Mouse (Mus musculus) inflammation-experienced regulatory T-cells, adult 6 months (primary cell): ENCODE measurements around the gene Slc43a1. TPM values are rescaled to one million over a fixed set of nuclear protein-coding genes. Genes with fewer than 3 reads are reported as not detected.

Experiments used
- ATAC-seq: one replicate; pipeline ENCODE4 v1.8.0; 2017
- polyA plus RNA-seq, 3 experiments: library from polyadenylated mRNA; unstranded; fragments of 100-300 nt; shearing (Covaris generic); gene quantifications; one replicate each; pipeline ENCODE4 v1.2.1; 2017

Slc43a1 gene
- polyA plus RNA-seq, 3 experiments from 2014 or later: 1.9 to 9.1 (median 5.9) TPM

DNA sequence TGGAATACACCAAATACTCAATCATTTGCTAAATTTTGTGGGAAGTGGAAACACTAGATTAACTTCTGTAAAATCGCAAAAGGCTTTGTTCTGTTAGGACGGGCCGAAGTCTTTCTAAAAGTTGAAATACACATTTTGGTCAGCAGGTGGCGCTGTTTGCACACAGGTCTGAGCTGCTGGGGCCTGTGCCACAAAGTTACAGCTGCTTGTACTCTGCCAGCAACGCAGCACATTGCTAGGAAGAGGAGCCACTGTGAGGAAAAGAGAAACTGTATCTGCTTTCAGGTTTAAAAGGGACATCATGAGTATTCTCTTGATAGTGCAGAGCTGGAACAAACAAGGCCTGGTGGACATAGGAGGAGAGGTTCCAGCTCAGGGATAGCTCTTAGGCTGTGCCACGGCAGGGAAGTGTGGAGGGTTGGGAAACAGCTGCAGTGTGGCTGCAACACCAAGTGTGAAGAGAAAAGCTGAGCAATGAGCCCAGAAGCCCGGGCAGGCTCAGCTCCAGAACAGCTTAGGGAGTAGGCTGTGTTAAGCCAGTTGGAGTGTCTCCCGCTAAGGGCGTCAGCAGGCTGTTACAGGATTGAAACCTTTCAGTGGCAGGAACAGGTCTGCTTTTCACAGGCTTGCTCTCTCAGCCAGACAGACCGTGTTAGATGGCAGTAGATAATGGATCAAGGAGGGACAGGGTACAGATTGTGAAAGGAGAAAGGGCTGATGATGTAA is 6.8 kb upstream of the Slc43a1 start:
- ATAC-seq: peak; percentile 59

DNA sequence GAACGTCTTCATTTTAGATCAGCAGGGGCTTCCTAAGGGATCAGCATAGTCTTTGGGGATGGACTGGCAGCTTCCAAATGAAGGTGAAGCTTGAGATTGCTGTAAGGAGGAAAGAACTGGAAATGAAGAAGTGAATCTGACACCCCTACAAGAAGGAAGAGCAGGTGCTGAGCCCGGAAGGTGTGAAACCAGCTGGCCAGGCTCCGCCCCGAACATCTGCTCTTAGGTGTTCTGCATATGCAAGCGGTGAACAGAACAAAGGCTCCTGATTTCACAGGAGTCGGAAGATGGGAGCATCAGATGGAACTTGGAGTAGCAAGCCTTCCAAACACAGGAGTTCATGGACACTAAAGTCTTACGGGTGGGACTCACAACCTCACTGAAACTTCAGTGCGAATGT is 1.5 kb upstream of the Slc43a1 start:
- ATAC-seq: no peak

DNA sequence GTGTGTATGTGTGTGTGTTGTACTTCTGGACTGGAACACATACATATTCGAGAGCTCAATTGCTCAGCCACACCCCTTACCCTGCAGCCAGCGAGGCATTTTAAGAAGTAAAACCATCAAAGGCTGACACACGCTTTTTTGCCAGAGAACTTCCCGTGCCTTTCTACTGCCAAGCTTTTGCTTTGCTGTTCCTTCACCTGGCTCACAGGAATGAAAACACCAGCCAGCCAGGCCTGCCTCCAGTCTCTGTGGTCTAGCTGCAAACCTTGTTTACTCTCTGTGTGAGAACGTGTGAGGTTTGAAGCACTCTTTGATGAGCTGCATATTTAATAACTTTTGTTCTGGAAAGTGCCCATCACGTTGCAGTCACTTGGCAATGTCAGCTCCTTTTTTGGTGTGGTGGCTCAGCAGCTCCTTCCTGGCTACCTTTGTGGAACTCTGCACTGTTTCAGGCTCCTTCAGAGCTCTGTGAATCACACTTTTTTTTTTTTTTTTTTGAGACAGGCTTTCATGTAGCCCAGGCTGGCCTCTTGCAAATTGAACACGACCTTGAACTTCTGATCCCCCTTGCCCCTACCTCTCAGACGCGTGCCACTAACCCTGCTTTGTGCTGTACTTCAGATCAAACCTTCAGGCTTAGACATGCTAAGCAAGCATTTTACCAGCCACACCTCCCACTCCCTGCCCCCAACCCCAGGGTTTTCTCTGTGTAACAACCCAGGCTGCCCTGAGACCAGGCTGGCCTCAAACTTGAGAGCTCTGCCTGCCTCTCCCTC is 645 bp upstream of the Slc43a1 start:
- ATAC-seq: peak; percentile 59

DNA sequence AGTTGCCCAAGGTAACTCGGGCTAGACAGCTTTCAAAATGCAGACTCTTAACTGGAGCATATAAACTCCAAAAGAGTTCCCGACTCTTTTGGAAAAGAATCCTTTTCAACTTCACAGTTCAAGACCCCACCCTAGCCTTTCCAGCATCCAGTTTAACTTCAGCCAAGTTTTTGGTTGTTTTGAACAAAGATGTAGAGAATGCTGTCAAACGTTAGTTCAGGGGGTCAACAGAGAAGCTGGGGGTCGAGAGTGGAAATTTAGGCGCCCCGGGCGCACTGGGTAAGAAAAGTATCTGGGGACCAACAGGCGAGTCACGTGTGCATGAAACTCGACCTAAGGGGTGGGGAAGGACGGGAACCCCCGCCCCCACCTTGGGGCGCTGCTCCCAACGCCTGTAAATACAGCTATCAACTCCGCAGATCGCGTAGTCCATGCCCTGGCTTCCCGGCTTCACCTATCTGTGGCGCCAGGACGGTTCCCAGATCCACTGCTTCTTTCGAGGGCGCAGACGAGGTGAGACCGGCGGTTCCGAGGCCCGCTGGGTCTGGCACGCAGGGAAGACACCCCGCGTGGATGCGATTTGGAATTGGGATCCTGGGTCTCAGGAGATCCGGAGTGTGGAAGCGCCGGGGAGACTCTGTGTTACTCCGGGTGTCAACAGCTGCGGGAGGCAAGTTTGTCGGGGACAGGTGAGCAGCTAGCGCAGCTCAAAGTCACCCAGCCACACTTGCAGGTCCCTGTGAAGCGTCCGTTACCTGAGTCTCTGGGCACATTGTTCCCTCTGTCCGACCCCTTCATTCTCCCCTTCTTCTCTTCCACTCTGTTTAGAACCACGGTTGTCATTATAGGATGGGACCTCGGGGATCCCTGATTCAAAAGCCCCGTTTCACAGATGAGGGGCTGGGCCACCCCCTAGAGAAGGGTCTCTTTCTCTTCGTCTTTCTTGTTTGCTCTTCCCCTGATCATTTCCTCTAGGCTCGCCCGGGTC is 637 bp downstream of the Slc43a1 start:
- no peak for ATAC-seq

DNA sequence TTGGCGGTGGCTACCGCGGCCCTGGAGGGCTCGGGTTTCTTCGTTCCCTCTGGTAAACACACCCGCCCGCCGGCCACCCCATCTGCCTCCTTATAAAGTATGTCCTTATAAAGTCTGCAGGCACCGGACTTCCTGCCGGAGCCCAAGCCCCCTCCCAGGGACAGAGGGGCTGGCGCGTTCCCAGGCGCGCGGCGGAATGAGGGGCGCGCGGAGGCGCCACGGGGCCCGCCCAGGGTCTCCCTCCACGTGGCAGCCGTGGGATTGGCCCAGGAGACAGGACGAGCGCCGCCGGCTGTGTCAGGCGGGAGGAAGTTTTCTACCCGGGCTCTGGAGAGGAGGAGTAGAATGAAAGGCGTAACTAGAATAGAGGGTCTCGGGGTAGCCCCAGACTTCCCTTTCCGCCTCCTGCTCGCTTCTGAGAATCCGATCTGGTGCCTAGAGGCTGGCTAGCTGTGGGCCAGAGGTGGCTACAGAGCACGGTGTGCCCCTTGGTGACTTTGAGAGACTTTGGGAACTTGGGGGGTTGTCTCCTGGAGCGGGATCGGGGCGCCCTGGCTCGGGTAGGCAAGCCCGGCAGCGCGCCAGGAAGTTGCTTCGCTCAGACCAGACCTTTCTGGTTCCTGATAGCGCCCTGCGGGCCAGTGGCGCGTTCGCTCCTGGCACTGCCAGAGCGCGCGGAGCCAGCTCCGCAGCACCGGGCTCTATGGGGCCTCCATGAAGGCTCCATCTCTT is 1.5 kb downstream of the Slc43a1 start:
- ATAC-seq: peak; percentile 24

- no peak for ATAC-seq
Observed at GRCm38 (mm10) chr2:84840748-84841563, 2.3 kb downstream of the Slc43a1 start.

GRCm38 (mm10) chr2:84841905-84842304 is 3.3 kb downstream of the Slc43a1 start:
- ATAC-seq: no peak

GRCm38 (mm10) chr2:84843654-84844053 is 5.0 kb downstream of the Slc43a1 start:
- no peak for ATAC-seq

DNA sequence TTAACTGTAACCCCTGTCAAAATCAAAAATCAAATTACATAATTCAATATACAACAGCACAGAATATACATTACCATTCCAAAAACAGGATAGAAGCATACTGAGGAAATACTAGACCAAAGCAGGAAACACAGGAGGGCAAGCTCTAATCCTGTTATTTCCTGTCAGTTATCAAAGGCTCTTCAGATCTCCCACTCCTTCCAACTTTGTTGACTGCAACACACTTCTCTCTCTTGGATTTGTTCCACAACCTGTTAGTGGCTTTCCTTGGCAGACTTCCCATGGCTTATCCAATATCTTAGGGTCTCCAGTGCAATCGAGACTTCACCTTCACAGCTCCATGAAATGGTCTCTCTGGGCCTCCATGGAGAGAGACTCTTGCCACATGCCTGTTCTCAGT is 6.6 kb downstream of the Slc43a1 start:
- ATAC-seq: no peak

- no peak for ATAC-seq
Observed at GRCm38 (mm10) chr2:84850407-84851129, 11.9 kb downstream of the Slc43a1 start.

DNA sequence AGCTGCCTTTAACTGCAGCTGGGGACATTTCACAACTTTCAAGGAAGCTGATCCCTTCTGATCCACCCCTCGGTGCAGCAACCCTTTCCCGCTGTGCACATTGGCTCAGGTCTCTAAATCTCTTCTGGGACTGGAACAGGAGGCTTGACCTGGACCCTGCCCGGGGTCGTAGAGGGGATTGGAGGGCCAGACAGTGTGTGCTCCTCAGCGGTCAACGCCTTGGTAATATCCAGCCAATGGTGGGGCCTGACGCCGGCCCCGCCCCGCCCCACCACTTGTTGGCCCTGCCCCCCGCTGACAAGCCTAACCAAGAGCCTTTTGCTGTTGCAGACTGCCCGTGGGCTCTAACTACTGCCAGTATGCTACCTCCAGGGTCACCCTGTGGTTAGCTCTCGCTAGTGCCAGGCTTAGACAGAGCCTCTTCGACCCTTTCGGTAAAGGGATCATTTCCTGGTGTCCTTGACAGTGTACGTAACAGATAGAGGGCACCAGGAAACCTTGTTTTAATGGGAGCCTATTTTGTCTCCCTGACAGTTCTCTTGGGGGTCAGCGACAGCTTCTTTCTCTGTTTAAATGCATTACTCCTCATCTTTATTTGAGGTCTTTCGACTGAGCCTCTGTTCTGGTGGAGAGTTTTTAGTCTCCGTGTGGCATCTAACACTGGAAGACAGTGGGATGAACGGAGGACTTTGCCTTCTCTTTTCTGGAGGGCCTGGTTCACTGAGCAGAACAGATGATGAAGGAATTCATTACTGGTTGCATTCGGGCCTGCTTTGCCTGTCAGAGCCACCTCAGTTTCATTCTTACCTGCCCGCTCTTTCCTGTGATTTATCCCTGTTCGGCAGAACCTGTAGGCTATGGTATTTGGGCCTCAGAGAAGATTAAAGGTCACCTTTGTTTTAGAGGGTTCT is 12.7 kb downstream of the Slc43a1 start:
- no peak for ATAC-seq

DNA sequence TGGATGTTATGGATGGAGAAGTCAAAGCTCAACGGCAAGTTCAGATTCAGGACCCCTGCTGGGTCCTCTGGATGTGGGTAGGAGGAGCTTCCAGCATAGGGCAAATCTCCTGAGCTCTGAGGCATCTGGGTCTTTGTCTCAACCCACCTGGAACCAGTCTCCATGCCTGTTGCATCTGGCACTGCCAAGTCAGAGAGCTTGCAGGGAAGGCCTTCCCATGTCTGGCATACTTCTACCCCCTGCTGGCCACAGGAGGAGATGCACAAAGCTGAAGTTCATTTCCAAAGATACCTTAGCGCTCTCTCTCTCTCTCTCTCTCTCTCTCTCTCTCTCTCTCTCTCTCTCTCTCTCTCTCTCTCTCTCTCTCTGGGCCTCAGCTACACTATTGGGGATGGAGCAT is 17.1 kb downstream of the Slc43a1 start:
- ATAC-seq: peak; percentile 93

DNA sequence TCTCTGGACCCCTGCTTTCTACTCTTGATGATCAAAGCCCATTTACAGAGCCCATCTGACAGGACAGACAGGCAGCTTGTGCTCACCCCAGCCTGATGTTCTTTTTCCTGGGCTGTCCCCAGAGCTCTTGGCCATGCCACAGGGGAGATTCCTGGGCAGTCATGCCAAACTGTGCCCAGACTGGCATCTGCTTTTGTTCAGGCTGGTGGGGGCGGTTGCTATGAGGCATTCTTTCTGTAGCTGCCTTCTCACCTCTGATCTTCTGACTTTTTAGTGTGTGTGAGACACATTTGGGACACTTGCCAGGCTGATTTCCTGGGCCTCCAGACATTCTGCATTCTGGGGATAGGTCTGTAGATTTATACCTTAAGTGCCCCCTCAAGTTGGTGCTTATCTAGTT is 19.9 kb downstream of the Slc43a1 start:
- ATAC-seq: no peak

DNA sequence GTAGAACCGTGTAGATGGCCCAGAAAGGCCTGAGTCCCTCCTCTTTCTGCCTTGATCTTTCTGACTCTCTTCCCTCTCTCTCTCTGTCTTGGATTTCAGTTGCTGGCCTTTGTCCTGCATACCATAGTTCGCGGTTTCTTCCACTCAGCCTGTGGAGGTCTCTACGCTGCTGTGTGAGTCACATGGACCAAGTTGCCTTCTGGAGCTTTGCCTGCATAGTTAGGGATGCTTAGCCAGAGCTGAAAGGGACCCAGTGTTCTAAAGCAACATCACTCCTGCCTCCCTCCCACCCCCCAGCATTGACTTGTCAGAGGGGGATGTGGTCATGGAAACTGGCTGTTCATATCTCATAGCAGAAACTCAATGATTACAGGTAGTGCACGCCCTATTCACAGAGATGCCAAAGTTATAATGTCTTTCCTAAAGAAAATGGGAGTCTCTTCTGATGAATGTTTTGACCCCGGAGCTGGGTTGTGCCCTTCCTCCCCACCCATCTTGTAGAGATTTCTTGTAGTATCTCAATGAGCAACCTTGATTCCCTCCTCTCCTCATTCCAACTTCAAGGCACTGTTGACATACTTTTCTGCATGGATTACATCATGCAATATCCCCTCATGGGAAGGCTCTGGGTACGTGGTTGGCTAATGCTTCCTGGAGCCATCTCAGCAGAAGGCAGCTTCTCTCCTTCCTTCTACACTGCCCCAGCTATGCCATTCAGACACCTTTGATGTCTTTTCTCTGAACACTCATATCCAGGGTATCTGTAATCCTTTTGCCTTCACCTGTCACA is 21.5 kb downstream of the Slc43a1 start:
- no peak for ATAC-seq

- ATAC-seq: no peak
Observed at GRCm38 (mm10) chr2:84861430-84861829, 22.8 kb downstream of the Slc43a1 start.

DNA sequence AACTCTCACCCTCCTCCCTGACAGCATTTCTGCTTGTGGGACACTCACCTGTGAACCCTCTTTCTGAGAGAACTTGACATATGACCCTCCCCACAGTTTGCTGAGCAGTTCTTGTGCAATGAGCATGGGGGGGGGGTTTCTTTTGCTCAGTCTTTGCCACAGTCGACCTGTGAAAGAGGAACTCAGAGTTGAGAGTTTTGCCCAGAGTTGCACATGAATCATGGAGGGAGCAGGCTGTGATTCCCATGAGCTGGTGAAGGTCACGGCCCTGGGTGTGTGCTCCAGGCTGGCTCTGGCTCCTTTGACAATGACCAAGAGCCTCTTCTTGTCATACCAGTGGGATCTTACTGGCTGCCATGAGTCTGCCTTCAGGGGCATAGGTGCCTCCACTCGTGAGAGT is 23.6 kb downstream of the Slc43a1 start:
- no peak for ATAC-seq

GRCm38 (mm10) chr2:84865616-84866571 is 27.2 kb downstream of the Slc43a1 start:
- peak; percentile 29 for ATAC-seq
